Mouse (Mus musculus): ENCODE results near the gene Ppp6r1. TPM values are rescaled to one million over a fixed set of nuclear protein-coding genes. Genes with fewer than 3 reads are reported as not detected.

The Ppp6r1 gene
- polyA plus RNA-seq, 1 experiment = 58.6 TPM

DNA sequence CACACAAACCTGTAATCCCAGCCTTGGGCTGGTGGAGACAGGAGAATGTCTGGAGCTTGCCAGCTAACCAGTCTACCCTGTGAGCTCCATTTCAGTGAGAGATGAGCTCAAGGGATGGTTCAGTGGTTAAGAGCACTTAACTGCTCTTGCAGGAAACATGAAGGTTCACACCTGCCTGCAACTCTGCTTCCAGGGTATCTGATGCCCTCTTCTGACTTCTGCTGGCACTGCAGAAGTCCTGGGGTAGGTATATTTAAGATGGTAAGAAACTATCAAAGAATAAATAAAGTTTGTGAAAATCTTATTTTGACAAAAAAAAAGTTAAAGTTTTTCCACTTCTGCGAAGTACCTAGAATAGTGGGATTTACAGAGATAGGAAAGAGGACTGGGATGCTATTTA lies 34.5 kb downstream of the Ppp6r1 start:
- Histone ChIP-seq H3K36me3 (ENCODE audit: control insufficient read depth, insufficient read depth, low read length, poor library complexity, severe bottlenecking) (0 out of 2 replicates have a peak, but pooled peaks cover 2% of the 10 kb centered on the region), H3K9me3 (replicated peaks; ENCODE audit: control insufficient read depth, insufficient read depth, low read length, poor library complexity, severe bottlenecking) (no peaks in the 10 kb centered on the region), H3K9ac (ENCODE audit: low read depth, poor library complexity, severe bottlenecking) (no peak overlapping the region), H3K4me1 (ENCODE audit: control insufficient read depth, insufficient read depth, low read length) (no peaks in the 10 kb centered on the region), H3K27me3 (ENCODE audit: control insufficient read depth, insufficient read depth, low read length, poor library complexity, severe bottlenecking) (no peaks in the 10 kb centered on the region), H3K4me3 (ENCODE audit: low read depth, low read length) (no peak overlapping the region), H3K27ac (ENCODE audit: insufficient read depth, low read length) (no peak overlapping the region)
- TF ChIP-seq POLR2A (IDR thresholded peaks at IDR 0.05; ENCODE audit: insufficient read depth, low read length) = no peak

DNA sequence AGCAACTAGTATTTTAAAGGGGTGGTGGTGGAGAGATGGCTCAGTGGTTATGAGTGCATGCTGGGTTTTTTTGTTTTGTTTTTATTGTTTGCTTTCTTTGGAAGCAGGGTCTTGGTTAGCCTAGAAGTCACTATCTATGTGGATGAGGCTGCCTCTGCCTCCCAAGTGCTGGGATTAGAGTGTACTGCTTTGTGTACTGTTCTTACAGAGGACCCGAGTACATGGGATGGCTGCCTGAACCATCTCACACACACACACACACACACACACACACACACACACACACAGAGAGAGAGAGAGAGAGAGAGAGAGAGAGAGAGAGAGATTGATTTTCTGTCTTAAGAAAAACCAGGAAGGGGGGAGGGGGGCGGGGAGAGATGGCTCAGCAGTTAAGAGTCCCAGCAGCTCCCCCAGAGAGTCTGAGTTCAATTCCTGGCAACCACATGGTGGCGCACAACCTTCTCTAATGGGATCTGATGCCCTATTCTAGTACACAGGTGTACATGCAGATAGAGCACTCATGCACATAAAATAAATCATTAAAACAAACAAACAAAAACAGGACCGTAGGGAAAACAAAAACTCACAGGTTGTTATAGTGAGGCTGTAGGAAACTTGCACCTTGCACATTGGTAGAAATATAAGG lies 35.2 kb downstream of the Ppp6r1 start:
- Histone ChIP-seq H3K27me3 (ENCODE audit: control insufficient read depth, insufficient read depth, low read length, poor library complexity, severe bottlenecking) (no peaks in the 10 kb centered on the region), H3K36me3 (ENCODE audit: control insufficient read depth, insufficient read depth, low read length, poor library complexity, severe bottlenecking) (no peaks in the 10 kb centered on the region), H3K9ac (ENCODE audit: low read depth, poor library complexity, severe bottlenecking) (no peak overlapping the region), H3K4me1 (ENCODE audit: control insufficient read depth, insufficient read depth, low read length) (no peaks in the 10 kb centered on the region), H3K4me3 (ENCODE audit: low read depth, low read length) (no peak overlapping the region), H3K9me3 (replicated peaks; ENCODE audit: control insufficient read depth, insufficient read depth, low read length, poor library complexity, severe bottlenecking) (no peaks in the 10 kb centered on the region), H3K27ac (ENCODE audit: insufficient read depth, low read length) (no peak overlapping the region)
- no peak for TF ChIP-seq POLR2A (IDR thresholded peaks at IDR 0.05; ENCODE audit: insufficient read depth, low read length)
- TF ChIP-seq CTCF (IDR thresholded peaks at IDR 0.05; ENCODE audit: low read depth, low read length) = peak; percentile 55
- no peak for TF ChIP-seq EP300 (IDR thresholded peaks at IDR 0.05; ENCODE audit: insufficient read depth, low read depth, low read length)

- no peak overlapping the region for H3K4me3 ChIP-seq (ENCODE audit: low read depth, low read length)
- no peaks in the 10 kb centered on the region for H3K4me1 ChIP-seq (ENCODE audit: control insufficient read depth, insufficient read depth, low read length)
- no peak overlapping the region for H3K27ac ChIP-seq (ENCODE audit: insufficient read depth, low read length)
- H3K9me3 ChIP-seq (replicated peaks; ENCODE audit: control insufficient read depth, insufficient read depth, low read length, poor library complexity, severe bottlenecking) = no peaks in the 10 kb centered on the region
- TF ChIP-seq EP300 (IDR thresholded peaks at IDR 0.05; ENCODE audit: insufficient read depth, low read depth, low read length) (no peak), CTCF (IDR thresholded peaks at IDR 0.05; ENCODE audit: low read depth, low read length) (no peak), POLR2A (IDR thresholded peaks at IDR 0.05; ENCODE audit: insufficient read depth, low read length) (no peak)
- no peak overlapping the region for H3K9ac ChIP-seq (ENCODE audit: low read depth, poor library complexity, severe bottlenecking)
- H3K27me3 ChIP-seq (ENCODE audit: control insufficient read depth, insufficient read depth, low read length, poor library complexity, severe bottlenecking) = no peaks in the 10 kb centered on the region
- no peaks in the 10 kb centered on the region for H3K36me3 ChIP-seq (ENCODE audit: control insufficient read depth, insufficient read depth, low read length, poor library complexity, severe bottlenecking)
These were observed 38.8 kb downstream of the Ppp6r1 start for GRCm38 (mm10) chr7:4619979-4620378.

DNA sequence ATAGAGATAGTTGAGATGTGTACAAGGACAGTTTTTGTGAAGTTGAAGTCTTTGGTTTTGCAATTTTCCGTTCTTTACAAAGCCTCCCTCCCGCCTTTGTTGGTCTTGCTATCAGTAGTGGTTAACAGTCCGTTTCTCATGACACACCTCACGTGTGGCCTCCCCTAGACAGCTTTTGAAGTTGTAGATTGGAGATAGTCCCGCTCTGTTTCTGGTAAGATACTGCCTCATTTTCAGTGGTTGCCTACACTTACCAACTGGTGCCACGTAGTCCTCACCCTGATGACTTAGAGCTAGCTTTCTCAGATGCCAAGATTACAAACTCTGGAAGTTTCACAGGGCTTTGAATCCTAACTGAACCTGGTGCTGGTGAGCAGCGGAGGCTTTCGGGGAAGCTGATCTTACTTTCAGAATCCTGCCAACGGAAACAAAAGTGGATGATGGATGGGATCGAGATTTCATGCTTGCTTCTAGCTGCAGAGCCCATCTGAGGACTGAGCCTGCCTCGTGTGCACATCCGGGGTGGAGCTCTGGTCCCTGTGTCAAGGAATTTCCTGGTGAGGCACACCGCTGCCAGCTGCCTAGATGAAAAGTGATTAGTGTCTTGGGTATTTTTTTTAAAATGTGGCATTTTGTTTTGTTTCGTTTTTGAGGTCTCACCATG lies 44.9 kb downstream of the Ppp6r1 start:
- H3K4me3 ChIP-seq (ENCODE audit: low read depth, low read length) = no peak overlapping the region
- H3K27me3 ChIP-seq (ENCODE audit: control insufficient read depth, insufficient read depth, low read length, poor library complexity, severe bottlenecking) = no peaks in the 10 kb centered on the region
- no peaks in the 10 kb centered on the region for H3K9me3 ChIP-seq (replicated peaks; ENCODE audit: control insufficient read depth, insufficient read depth, low read length, poor library complexity, severe bottlenecking)
- TF ChIP-seq POLR2A (IDR thresholded peaks at IDR 0.05; ENCODE audit: insufficient read depth, low read length) = no peak
- no peak for TF ChIP-seq EP300 (IDR thresholded peaks at IDR 0.05; ENCODE audit: insufficient read depth, low read depth, low read length)
- no peak for TF ChIP-seq CTCF (IDR thresholded peaks at IDR 0.05; ENCODE audit: low read depth, low read length)
- no peak overlapping the region for H3K27ac ChIP-seq (ENCODE audit: insufficient read depth, low read length)
- no peaks in the 10 kb centered on the region for H3K4me1 ChIP-seq (ENCODE audit: control insufficient read depth, insufficient read depth, low read length)
- H3K9ac ChIP-seq (ENCODE audit: low read depth, poor library complexity, severe bottlenecking) = no peak overlapping the region
- H3K36me3 ChIP-seq (ENCODE audit: control insufficient read depth, insufficient read depth, low read length, poor library complexity, severe bottlenecking) = no peaks in the 10 kb centered on the region

GRCm38 (mm10) chr7:4612956-4613355 lies 45.9 kb downstream of the Ppp6r1 start:
- Histone ChIP-seq H3K27ac (ENCODE audit: insufficient read depth, low read length) (no peak overlapping the region), H3K27me3 (ENCODE audit: control insufficient read depth, insufficient read depth, low read length, poor library complexity, severe bottlenecking) (no peaks in the 10 kb centered on the region), H3K9ac (ENCODE audit: low read depth, poor library complexity, severe bottlenecking) (no peak overlapping the region), H3K36me3 (ENCODE audit: control insufficient read depth, insufficient read depth, low read length, poor library complexity, severe bottlenecking) (no peaks in the 10 kb centered on the region), H3K9me3 (replicated peaks; ENCODE audit: control insufficient read depth, insufficient read depth, low read length, poor library complexity, severe bottlenecking) (no peaks in the 10 kb centered on the region), H3K4me3 (ENCODE audit: low read depth, low read length) (no peak overlapping the region), H3K4me1 (ENCODE audit: control insufficient read depth, insufficient read depth, low read length) (no peaks in the 10 kb centered on the region)
- no peak for TF ChIP-seq POLR2A (IDR thresholded peaks at IDR 0.05; ENCODE audit: insufficient read depth, low read length)
- no peak for TF ChIP-seq EP300 (IDR thresholded peaks at IDR 0.05; ENCODE audit: insufficient read depth, low read depth, low read length)
- TF ChIP-seq CTCF (IDR thresholded peaks at IDR 0.05; ENCODE audit: low read depth, low read length) = no peak

DNA sequence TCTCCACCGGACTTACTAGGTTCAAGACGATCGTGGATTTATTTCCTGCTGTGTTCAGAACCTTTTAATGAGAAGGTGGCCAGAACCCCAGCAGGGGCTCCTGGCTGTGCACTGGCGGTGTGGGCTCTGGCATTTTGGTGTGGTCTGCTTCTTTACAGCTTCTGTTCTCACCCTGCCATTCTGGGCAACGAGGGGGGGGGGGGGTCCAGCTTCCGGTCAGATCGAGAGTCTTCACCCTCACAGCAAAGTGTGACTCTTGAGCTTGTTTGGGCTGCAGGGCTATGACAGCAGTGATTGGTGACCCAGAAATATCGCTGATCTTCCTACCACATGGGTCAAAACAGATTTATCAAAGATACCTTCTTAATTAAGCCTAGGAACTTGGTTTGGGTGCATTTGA lies 46.4 kb downstream of the Ppp6r1 start:
- Histone ChIP-seq H3K4me1 (ENCODE audit: control insufficient read depth, insufficient read depth, low read length) (no peaks in the 10 kb centered on the region), H3K4me3 (ENCODE audit: low read depth, low read length) (no peak overlapping the region), H3K27me3 (ENCODE audit: control insufficient read depth, insufficient read depth, low read length, poor library complexity, severe bottlenecking) (no peaks in the 10 kb centered on the region), H3K27ac (ENCODE audit: insufficient read depth, low read length) (no peak overlapping the region), H3K9me3 (replicated peaks; ENCODE audit: control insufficient read depth, insufficient read depth, low read length, poor library complexity, severe bottlenecking) (no peaks in the 10 kb centered on the region), H3K36me3 (ENCODE audit: control insufficient read depth, insufficient read depth, low read length, poor library complexity, severe bottlenecking) (no peaks in the 10 kb centered on the region), H3K9ac (ENCODE audit: low read depth, poor library complexity, severe bottlenecking) (no peak overlapping the region)
- TF ChIP-seq CTCF (IDR thresholded peaks at IDR 0.05; ENCODE audit: low read depth, low read length) = no peak
